Mouse (Mus musculus): ENCODE data around the gene Lamtor3.

DNA sequence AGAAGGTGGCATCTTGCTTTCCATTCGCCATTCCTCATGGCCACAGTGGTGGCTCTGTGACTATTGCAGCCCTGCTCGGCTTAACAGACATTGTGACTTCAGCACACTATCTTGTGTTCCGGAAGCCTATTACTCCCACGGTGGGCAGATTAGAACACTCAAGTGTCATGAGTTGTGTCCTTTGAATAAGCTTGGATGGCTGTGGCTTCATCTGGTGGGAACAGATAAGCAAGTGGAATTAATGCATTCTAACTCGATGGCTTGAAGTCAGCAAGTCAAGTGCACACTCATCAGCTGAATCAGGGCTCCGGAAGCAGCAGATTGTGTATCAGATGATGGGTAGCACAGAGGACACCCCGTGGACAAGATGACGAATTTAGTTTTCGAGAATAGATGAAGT is 39.6 kb downstream of the Lamtor3 start:
- TF ChIP-seq FLI1 (IDR thresholded peaks at IDR 0.05; ENCODE audit: low read length): peak; percentile 70
- TF ChIP-seq GATA1 (IDR thresholded peaks at IDR 0.05; ENCODE audit: borderline replicate concordance, low read length): peak; percentile 99
